Mouse (Mus musculus) myocyte (in vitro differentiated cells): ENCODE measurements at regions not wholly inside any gene's neighbourhood (a gene's known extent, or its start where the extent isn't known, plus 50 kb on each side); places are given as distances from the start of the nearest gene placed in this dataset.

Experiments used
- H3K27me3 ChIP-seq: one replicate; pipeline ENCODE4 v1.6.1; 2011; ENCODE audit not compliant: control insufficient read depth, insufficient read depth, insufficient read length
- H3K36me3 ChIP-seq: one replicate; pipeline ENCODE4 v1.6.1; 2011; ENCODE audit not compliant: control insufficient read depth, insufficient read depth
- H3K4me2 ChIP-seq: one replicate; pipeline ENCODE4 v1.6.1; 2011; ENCODE audit warnings: low read depth, control low read depth
- H3K4me3 ChIP-seq: one replicate; pipeline ENCODE4 v1.5.1; 2011; ENCODE audit warnings: mild to moderate bottlenecking, control low read depth, moderate library complexity
- H3K79me2 ChIP-seq: one replicate; pipeline ENCODE4 v1.6.1; 2011; ENCODE audit not compliant: control insufficient read depth, insufficient read depth
- H3ac ChIP-seq: one replicate; pipeline ENCODE4 v1.6.1; 2011; ENCODE audit not compliant: control insufficient read depth, insufficient read length
- CEBPB ChIP-seq: IDR thresholded peaks from 2 replicates; pipeline ENCODE4 v1.6.1; 2011; ENCODE audit warnings: mild to moderate bottlenecking, moderate library complexity; ENCODE audit not compliant: poor library complexity, insufficient read depth, severe bottlenecking
- E2F4 ChIP-seq: IDR thresholded peaks from one replicate; pipeline ENCODE4 v1.6.1; 2011; ENCODE audit warnings: mild to moderate bottlenecking, control low read depth, moderate library complexity; ENCODE audit not compliant: insufficient read depth
- MAX ChIP-seq: IDR thresholded peaks from one replicate; pipeline ENCODE4 v1.6.1; 2011; ENCODE audit warnings: low read depth, mild to moderate bottlenecking, control low read depth
- MYOD1 ChIP-seq, 3 experiments: IDR thresholded peaks; one replicate each; pipeline ENCODE4 v1.6.1; 2011; ENCODE audit warnings: control low read depth in 2 of 3, low read depth in 2 of 3, mild to moderate bottlenecking in 2 of 3, moderate library complexity in 1 of 3; ENCODE audit not compliant: insufficient read length in 2 of 3, control insufficient read depth in 1 of 3
- MYOG ChIP-seq, 3 experiments: IDR thresholded peaks; one replicate each; pipeline ENCODE4 v1.6.1; 2011; ENCODE audit warnings: control low read depth in 2 of 3, low read depth in 2 of 3, mild to moderate bottlenecking in 2 of 3; ENCODE audit not compliant: insufficient read length in 2 of 3, control insufficient read depth in 1 of 3, insufficient read depth in 1 of 3
- POLR2A ChIP-seq: IDR thresholded peaks from one replicate; pipeline ENCODE4 v1.6.1; 2011; ENCODE audit warnings: low read depth, mild to moderate bottlenecking, control low read depth, moderate library complexity; ENCODE audit not compliant: insufficient read length
- POLR2AphosphoS2 ChIP-seq: IDR thresholded peaks from one replicate; pipeline ENCODE4 v1.6.1; 2011; ENCODE audit warnings: low read depth, control low read depth; ENCODE audit not compliant: insufficient read length
- REST ChIP-seq: IDR thresholded peaks from one replicate; pipeline ENCODE4 v1.6.1; 2011; ENCODE audit warnings: mild to moderate bottlenecking, control low read depth, moderate library complexity; ENCODE audit not compliant: insufficient read depth, insufficient read length
- SRF ChIP-seq: IDR thresholded peaks from one replicate; pipeline ENCODE4 v1.6.1; 2011; ENCODE audit warnings: low read depth; ENCODE audit not compliant: control insufficient read depth, insufficient read length
- TCF12 ChIP-seq: IDR thresholded peaks from one replicate; pipeline ENCODE4 v1.6.1; 2011; ENCODE audit warnings: mild to moderate bottlenecking, control low read depth; ENCODE audit not compliant: poor library complexity, insufficient read depth, severe bottlenecking
- TCF3 ChIP-seq: IDR thresholded peaks from one replicate; pipeline ENCODE4 v1.6.1; 2011; ENCODE audit warnings: low read depth, control low read depth; ENCODE audit not compliant: insufficient read length
- USF1 ChIP-seq: IDR thresholded peaks from one replicate; pipeline ENCODE4 v1.6.1; 2011; ENCODE audit warnings: low read depth, mild to moderate bottlenecking, control low read depth, moderate library complexity

GRCm38 (mm10) chr13:37468304-37469178, 123.5 kb downstream of the Ly86 start:
- H3K79me2 ChIP-seq = no peaks in the 10 kb centered on the region
- H3ac ChIP-seq = no peak overlapping the region
- H3K4me2 ChIP-seq = no peak overlapping the region
- no peaks in the 10 kb centered on the region for H3K36me3 ChIP-seq
- no peak overlapping the region for H3K4me3 ChIP-seq
- TF ChIP-seq MAX (no peak), MYOG (IDR thresholded peaks at IDR 0.05; ENCODE audit: control insufficient read depth in 1 of 3, insufficient read depth in 1 of 3, insufficient read length in 2 of 3, low read depth in 2 of 3) (no peak), REST (no peak), POLR2AphosphoS2 (no peak), USF1 (no peak), TCF3 (no peak), TCF12 (no peak), POLR2A (no peak), MYOD1 (IDR thresholded peaks at IDR 0.05; ENCODE audit: control insufficient read depth in 1 of 3, insufficient read length in 2 of 3, low read depth in 2 of 3) (no peak), CEBPB (no peak), E2F4 (no peak), SRF (no peak)
- H3K27me3 ChIP-seq = no peaks in the 10 kb centered on the region

- no peaks in the 10 kb centered on the region for H3K36me3 ChIP-seq
- no peaks in the 10 kb centered on the region for H3K79me2 ChIP-seq
- no peaks in the 10 kb centered on the region for H3K27me3 ChIP-seq
- H3K4me3 ChIP-seq = no peak overlapping the region
- no peak for TF ChIP-seq MYOD1 (IDR thresholded peaks at IDR 0.05; ENCODE audit: control insufficient read depth in 1 of 3, insufficient read length in 2 of 3, low read depth in 2 of 3)
- no peak for TF ChIP-seq REST
- no peak for TF ChIP-seq CEBPB
- no peak for TF ChIP-seq SRF
- no peak for TF ChIP-seq POLR2A
- TF ChIP-seq E2F4 = no peak
- no peak for TF ChIP-seq TCF3
- no peak for TF ChIP-seq TCF12
- TF ChIP-seq POLR2AphosphoS2 = no peak
- no peak for TF ChIP-seq MYOG (IDR thresholded peaks at IDR 0.05; ENCODE audit: control insufficient read depth in 1 of 3, insufficient read depth in 1 of 3, insufficient read length in 2 of 3, low read depth in 2 of 3)
- no peak for TF ChIP-seq USF1
- no peak for TF ChIP-seq MAX
- no peak overlapping the region for H3K4me2 ChIP-seq
- no peak overlapping the region for H3ac ChIP-seq
Observed at GRCm38 (mm10) chr13:37470230-37470907, 125.4 kb downstream of the Ly86 start.

GRCm38 (mm10) chr13:37473359-37473758, 128.4 kb downstream of the Ly86 start:
- Histone ChIP-seq H3ac (no peak overlapping the region), H3K4me2 (no peak overlapping the region), H3K79me2 (no peaks in the 10 kb centered on the region), H3K36me3 (no peaks in the 10 kb centered on the region), H3K27me3 (no peaks in the 10 kb centered on the region), H3K4me3 (no peak overlapping the region)
- no peak for TF ChIP-seq MAX
- no peak for TF ChIP-seq E2F4
- TF ChIP-seq USF1 = no peak
- TF ChIP-seq POLR2AphosphoS2 = no peak
- no peak for TF ChIP-seq CEBPB
- TF ChIP-seq POLR2A = no peak
- no peak for TF ChIP-seq SRF
- TF ChIP-seq TCF12 = no peak
- no peak for TF ChIP-seq REST
- TF ChIP-seq MYOD1 (IDR thresholded peaks at IDR 0.05; ENCODE audit: control insufficient read depth in 1 of 3, insufficient read length in 2 of 3, low read depth in 2 of 3) = no peak
- TF ChIP-seq MYOG (IDR thresholded peaks at IDR 0.05; ENCODE audit: control insufficient read depth in 1 of 3, insufficient read depth in 1 of 3, insufficient read length in 2 of 3, low read depth in 2 of 3) = no peak
- TF ChIP-seq TCF3 = no peak

- no peak overlapping the region for H3K4me3 ChIP-seq
- TF ChIP-seq SRF = no peak
- TF ChIP-seq MAX = no peak
- TF ChIP-seq REST = no peak
- TF ChIP-seq TCF12 = no peak
- no peak for TF ChIP-seq TCF3
- TF ChIP-seq USF1 = no peak
- TF ChIP-seq POLR2AphosphoS2 = no peak
- no peak for TF ChIP-seq MYOD1 (IDR thresholded peaks at IDR 0.05; ENCODE audit: control insufficient read depth in 1 of 3, insufficient read length in 2 of 3, low read depth in 2 of 3)
- TF ChIP-seq E2F4 = no peak
- TF ChIP-seq CEBPB = no peak
- no peak for TF ChIP-seq POLR2A
- TF ChIP-seq MYOG (IDR thresholded peaks at IDR 0.05; ENCODE audit: control insufficient read depth in 1 of 3, insufficient read depth in 1 of 3, insufficient read length in 2 of 3, low read depth in 2 of 3) = no peak
- no peaks in the 10 kb centered on the region for H3K36me3 ChIP-seq
- H3K4me2 ChIP-seq = no peak overlapping the region
- H3K27me3 ChIP-seq = no peaks in the 10 kb centered on the region
- no peaks in the 10 kb centered on the region for H3K79me2 ChIP-seq
- no peak overlapping the region for H3ac ChIP-seq
Observed at GRCm38 (mm10) chr13:37475804-37476203, 130.8 kb downstream of the Ly86 start.
